Mouse (Mus musculus): ENCODE data around the gene Mkrn2. TPM values are rescaled to one million over a fixed set of nuclear protein-coding genes. Genes with fewer than 3 reads are reported as not detected.

The Mkrn2 gene
- total and polyA plus RNA-seq, 2 experiments from 2014 or later, result 25.4 to 43.7 TPM

DNA sequence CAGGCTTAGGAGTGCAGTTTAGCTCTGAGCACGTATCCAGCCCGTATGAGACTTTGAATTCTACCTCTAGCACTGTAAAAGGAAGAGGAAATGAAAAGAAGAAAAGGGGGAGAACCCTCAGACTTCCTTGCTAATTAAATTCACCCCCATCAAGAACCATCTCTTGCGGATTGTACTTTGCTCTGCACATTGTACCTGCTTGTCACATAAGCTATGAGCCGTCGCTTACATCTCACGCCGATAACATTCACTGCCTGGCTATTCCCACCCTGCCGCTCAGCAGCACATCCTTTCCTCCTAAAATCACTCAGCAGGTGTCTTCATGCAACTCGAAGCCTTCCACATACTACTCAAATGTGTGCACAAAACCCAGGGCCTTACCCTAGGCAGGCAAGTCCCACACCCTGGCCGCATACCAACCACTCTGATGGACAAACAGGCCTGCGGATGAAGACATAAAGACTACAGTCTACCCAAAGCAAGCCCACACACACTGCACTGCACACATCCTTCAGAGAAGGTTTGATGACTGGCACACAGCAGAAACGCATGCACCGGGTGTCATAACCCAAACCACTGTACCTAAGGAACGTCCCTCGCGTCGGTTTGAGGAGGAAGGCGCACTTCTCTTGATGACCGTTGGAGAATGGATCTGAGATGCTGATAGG lies 9.9 kb upstream of the Mkrn2 start:
- H3K9me3 ChIP-seq (ENCODE audit: low read length), result no peaks in the 10 kb centered on the region
- H3K4me1 ChIP-seq (ENCODE audit: insufficient read depth), result no peaks in the 10 kb centered on the region
- H3K27me3 ChIP-seq (ENCODE audit: insufficient read depth, low read length), result no peaks in the 10 kb centered on the region
- no peak for TF ChIP-seq CTCF (IDR thresholded peaks at IDR 0.05; ENCODE audit: low read depth)
- H3K36me3 ChIP-seq (ENCODE audit: insufficient read depth), result no peaks in the 10 kb centered on the region
- 89% methylated on average over 19 of the region's 19 CpGs for WGBS
- no peak overlapping the region for H3K4me3 ChIP-seq (ENCODE audit: low read depth, low read length)
- ATAC-seq, result no peak
- no peak for DNase-seq
- H3K27ac ChIP-seq (ENCODE audit: low read depth, low read length), result no peak overlapping the region
- no peak overlapping the region for H3K9ac ChIP-seq
- H3K4me2 ChIP-seq (ENCODE audit: low read depth), result no peak overlapping the region

DNA sequence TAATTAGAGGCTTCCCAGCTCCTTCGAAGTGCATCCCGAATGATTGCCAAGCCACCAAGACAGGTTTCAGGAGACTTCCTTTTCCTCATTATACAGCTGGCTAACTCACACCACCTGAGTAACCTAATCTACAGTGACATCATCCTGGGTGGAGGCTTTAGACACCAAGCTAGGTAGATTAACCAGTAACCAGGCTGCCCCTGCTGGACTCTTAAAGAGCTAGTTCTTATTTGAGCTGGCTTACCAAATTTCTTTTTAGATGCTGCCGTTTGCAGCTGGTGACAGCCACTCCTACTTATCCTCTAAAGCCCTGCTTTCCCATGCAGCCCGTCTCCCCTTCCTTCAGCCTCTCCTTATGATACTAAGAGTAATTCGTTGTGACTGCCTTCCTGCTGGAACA lies 9.2 kb upstream of the Mkrn2 start, which contains the start of gene Mkrn2os:
TSS of gene Mkrn2os (minus strand) at position 119 of the 400 bp plus-strand sequence.
- DNase-seq, result no peak
- 70% methylated on average over 5 of the region's 5 CpGs for WGBS
- H3K9me3 ChIP-seq (ENCODE audit: low read length), result no peaks in the 10 kb centered on the region
- H3K27ac ChIP-seq (ENCODE audit: low read depth, low read length), result no peak within 1 kb of the TSS
- TF ChIP-seq CTCF (IDR thresholded peaks at IDR 0.05; ENCODE audit: low read depth), result no peak
- no peaks in the 10 kb centered on the region for H3K36me3 ChIP-seq (ENCODE audit: insufficient read depth)
- no peak for ATAC-seq
- no peak within 1 kb of the TSS for H3K9ac ChIP-seq
- H3K4me3 ChIP-seq (ENCODE audit: low read depth, low read length), result no peak within 1 kb of the TSS
- H3K27me3 ChIP-seq (ENCODE audit: insufficient read depth, low read length), result no peaks in the 10 kb centered on the region
- H3K4me1 ChIP-seq (ENCODE audit: insufficient read depth), result no peaks in the 10 kb centered on the region
- no peak within 1 kb of the TSS for H3K4me2 ChIP-seq (ENCODE audit: low read depth)

DNA sequence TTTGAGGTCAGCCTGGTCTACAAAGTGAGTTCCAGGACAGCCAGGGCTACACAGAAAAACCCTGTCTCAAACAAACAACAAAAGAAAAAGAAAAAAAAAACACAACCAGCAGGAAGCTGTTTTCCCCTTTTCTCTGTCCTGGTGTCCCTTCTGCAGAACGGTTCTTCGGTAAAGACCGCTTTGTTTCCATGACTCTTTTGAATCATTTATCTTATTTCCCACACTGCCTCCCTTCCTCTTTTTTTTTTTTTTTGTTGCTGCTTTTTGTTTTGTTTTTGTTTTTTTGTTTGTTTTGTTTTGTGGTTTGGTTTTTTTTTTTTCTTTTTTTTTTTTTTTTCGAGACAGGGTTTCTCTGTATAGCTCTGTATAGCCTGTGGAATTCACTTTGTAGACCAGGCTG lies 8.4 kb upstream of the Mkrn2 start:
- DNase-seq (no peak), ATAC-seq (no peak)
- Histone ChIP-seq H3K27ac (ENCODE audit: low read depth, low read length) (no peak overlapping the region), H3K27me3 (ENCODE audit: insufficient read depth, low read length) (no peaks in the 10 kb centered on the region), H3K9ac (no peak overlapping the region), H3K36me3 (ENCODE audit: insufficient read depth) (no peaks in the 10 kb centered on the region), H3K4me2 (ENCODE audit: low read depth) (no peak overlapping the region), H3K9me3 (ENCODE audit: low read length) (no peaks in the 10 kb centered on the region), H3K4me3 (ENCODE audit: low read depth, low read length) (no peak overlapping the region), H3K4me1 (ENCODE audit: insufficient read depth) (no peaks in the 10 kb centered on the region)
- TF ChIP-seq CTCF (IDR thresholded peaks at IDR 0.05; ENCODE audit: low read depth), result no peak
- WGBS, result 77% methylated on average over 4 of the region's 4 CpGs

DNA sequence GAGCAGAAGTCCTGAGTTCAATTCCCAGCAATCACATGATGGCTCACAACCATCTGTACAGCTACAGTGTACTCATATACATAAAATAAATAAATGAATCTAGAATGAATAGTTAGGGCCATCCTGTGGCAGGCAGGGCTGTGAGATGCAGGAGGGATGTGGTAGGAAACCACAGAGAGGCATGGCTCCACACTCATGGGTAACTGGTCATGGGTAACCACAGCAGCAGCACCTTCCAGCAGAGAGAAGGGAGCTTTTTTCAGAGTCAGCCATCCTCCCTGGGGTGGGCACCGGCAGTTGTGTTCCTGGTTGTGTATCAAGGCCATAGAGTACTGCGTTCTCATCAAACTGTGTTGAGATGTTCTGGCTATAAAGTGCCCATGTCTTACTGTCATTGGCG lies 7.2 kb upstream of the Mkrn2 start:
- no peak overlapping the region for H3K9ac ChIP-seq
- H3K4me2 ChIP-seq (ENCODE audit: low read depth), result no peak overlapping the region
- H3K4me3 ChIP-seq (ENCODE audit: low read depth, low read length), result no peak overlapping the region
- no peak for ATAC-seq
- no peaks in the 10 kb centered on the region for H3K36me3 ChIP-seq (ENCODE audit: insufficient read depth)
- DNase-seq, result no peak
- WGBS, result 86% methylated on average over 3 of the region's 3 CpGs
- no peaks in the 10 kb centered on the region for H3K27me3 ChIP-seq (ENCODE audit: insufficient read depth, low read length)
- no peak for TF ChIP-seq CTCF (IDR thresholded peaks at IDR 0.05; ENCODE audit: low read depth)
- no peak overlapping the region for H3K27ac ChIP-seq (ENCODE audit: low read depth, low read length)
- H3K9me3 ChIP-seq (ENCODE audit: low read length), result no peaks in the 10 kb centered on the region
- no peaks in the 10 kb centered on the region for H3K4me1 ChIP-seq (ENCODE audit: insufficient read depth)

DNA sequence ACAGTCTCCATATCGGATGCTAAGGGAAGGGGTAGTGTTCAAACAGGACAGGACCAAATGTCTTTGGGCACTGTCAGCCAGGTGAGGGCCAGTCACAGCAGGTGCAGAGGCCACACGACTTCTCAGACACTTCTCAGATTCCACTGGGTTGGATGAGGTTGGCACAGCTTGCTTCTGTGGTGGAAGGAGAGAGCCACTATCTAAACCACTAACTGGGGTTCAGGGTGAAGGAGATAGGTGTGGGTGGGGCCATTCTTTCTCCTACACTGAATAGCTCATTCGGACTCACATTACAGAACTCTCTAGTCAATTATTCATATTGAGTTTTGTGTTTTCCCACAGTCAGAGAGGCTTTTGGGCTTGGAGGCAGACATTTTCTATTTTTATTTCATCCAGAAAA lies 6.0 kb upstream of the Mkrn2 start:
- Histone ChIP-seq H3K9ac (no peak overlapping the region), H3K4me1 (ENCODE audit: insufficient read depth) (no peaks in the 10 kb centered on the region), H3K27ac (ENCODE audit: low read depth, low read length) (no peak overlapping the region), H3K9me3 (ENCODE audit: low read length) (no peaks in the 10 kb centered on the region), H3K27me3 (ENCODE audit: insufficient read depth, low read length) (no peaks in the 10 kb centered on the region), H3K4me3 (ENCODE audit: low read depth, low read length) (no peak overlapping the region), H3K4me2 (ENCODE audit: low read depth) (no peak overlapping the region), H3K36me3 (ENCODE audit: insufficient read depth) (no peaks in the 10 kb centered on the region)
- 67% methylated on average over 3 of the region's 3 CpGs for WGBS
- TF ChIP-seq CTCF (IDR thresholded peaks at IDR 0.05; ENCODE audit: low read depth), result no peak
- ATAC-seq (no peak), DNase-seq (no peak)

DNA sequence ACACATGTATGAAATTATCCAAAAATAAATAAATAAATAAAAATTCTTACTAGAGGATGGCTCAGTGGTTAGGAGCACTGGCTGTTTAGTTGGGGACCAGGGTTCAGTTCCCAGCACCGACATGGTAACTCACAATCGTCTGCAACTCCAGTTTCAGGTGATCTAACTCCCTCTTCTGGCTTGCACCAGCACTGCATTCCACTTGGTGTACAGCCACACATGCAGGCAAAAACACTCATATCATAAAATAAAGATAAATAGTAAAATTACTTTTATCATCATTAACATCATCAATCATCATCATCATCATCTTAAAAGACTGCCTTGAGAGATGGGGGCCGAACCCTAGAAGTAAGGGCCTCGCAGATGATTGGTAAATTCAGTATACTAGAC lies 384 bp upstream of the Mkrn2 start:
- Histone ChIP-seq H3K9ac (no peak overlapping the region), H3K9me3 (ENCODE audit: low read length) (no peaks in the 10 kb centered on the region), H3K4me2 (ENCODE audit: low read depth) (0 out of 2 replicates have a peak overlapping the region, but pooled peaks have one; percentile 1), H3K36me3 (ENCODE audit: insufficient read depth) (0 out of 2 replicates have a peak, but pooled peaks cover 4% of the 10 kb centered on the region), H3K4me3 (ENCODE audit: low read depth, low read length) (peak overlapping the region; percentile 86), H3K27ac (ENCODE audit: low read depth, low read length) (no peak overlapping the region), H3K4me1 (ENCODE audit: insufficient read depth) (no peaks in the 10 kb centered on the region), H3K27me3 (ENCODE audit: insufficient read depth, low read length) (no peaks in the 10 kb centered on the region)
- 64% methylated on average over 4 of the region's 4 CpGs for WGBS
- ATAC-seq (peak; percentile 12; the same call in 1 of the 2 replicates), DNase-seq (no peak)
- TF ChIP-seq CTCF (IDR thresholded peaks at IDR 0.05; ENCODE audit: low read depth), result peak; percentile 37; the same call in 1 of the 2 replicates

DNA sequence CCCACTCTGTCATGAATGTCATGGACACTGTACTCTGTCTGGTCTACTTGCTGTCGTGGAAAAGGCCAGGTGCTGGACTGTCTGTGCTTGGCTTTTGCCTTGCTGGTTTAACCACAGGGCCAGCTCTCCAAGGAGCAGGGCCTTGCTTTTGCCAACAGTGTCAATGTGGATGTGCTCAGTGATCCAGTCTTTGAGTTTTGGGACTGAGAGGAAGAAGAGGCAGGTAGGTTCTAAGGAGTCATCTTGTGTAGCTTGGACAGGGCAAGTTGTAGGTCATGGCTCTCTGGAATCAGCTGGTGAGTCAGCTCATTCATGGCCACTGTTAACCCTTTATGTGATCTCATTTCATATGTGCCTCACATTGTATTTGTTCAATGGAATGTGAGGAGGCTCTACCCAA lies 4.8 kb downstream of the Mkrn2 start:
- WGBS, result 96% methylated on average over 1 of the region's 1 CpGs
- ATAC-seq, result no peak
- no peak overlapping the region for H3K9ac ChIP-seq
- no peaks in the 10 kb centered on the region for H3K27me3 ChIP-seq (ENCODE audit: insufficient read depth, low read length)
- H3K36me3 ChIP-seq (ENCODE audit: insufficient read depth), result peaks cover 22% of the 10 kb centered on the region
- no peaks in the 10 kb centered on the region for H3K9me3 ChIP-seq (ENCODE audit: low read length)
- H3K4me3 ChIP-seq (ENCODE audit: low read depth, low read length), result no peak overlapping the region
- H3K27ac ChIP-seq (ENCODE audit: low read depth, low read length), result no peak overlapping the region
- DNase-seq, result no peak
- H3K4me1 ChIP-seq (ENCODE audit: insufficient read depth), result no peaks in the 10 kb centered on the region
- no peak overlapping the region for H3K4me2 ChIP-seq (ENCODE audit: low read depth)
- no peak for TF ChIP-seq CTCF (IDR thresholded peaks at IDR 0.05; ENCODE audit: low read depth)
